ENCODE assay signal across 17 mouse cellular contexts in the genomic region with DNA sequence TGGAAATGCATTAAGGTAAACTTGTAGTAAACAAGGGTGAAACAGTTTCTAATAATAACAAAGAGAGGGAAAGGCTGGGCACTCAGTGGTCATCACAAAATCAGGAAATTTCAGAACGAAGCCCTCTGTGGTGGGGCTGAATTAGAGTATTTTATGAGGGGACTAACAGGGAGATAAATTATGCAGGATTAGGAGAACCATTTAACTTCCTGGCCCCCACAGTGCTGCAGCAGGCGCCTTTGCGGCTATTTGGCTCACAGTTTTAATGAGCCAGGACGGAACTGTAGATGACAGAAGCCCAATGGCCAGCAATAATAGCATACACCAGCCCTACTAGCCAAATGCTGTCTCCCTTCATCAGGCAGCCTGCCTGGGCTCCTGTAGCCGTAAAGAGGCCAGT. TPM values are rescaled to one million over a fixed set of nuclear protein-coding genes. Genes with fewer than 3 reads are reported as not detected.
DNase-seq lines count a peak whose midpoint lies in the region; TF ChIP-seq lines count a peak whose summit lies in the region.
"Had no signal": no experiment of that assay in that cellular context is flagged by ENCODE, and none has a peak within 500 bp of the region (broad histone marks: within the 10 kb centered on the region; RNA-seq: fewer than 3 reads in every experiment).

No protein-coding gene starts in this region.

- TF ChIP-seq CTCF in layer of hippocampus, adult 2 months (conservative IDR thresholded peaks at IDR 0.05), result no peak

- DNase-seq in cerebellum, adult 18-20 months, result peak; percentile 41 to 47
- no peak for DNase-seq in cerebellum, postnatal 4 days (ENCODE audit: low spot score in 2 of 2)
- no peak for DNase-seq in layer of hippocampus, adult 2 months (ENCODE audit: low spot score in 2 of 2)
- DNase-seq in layer of hippocampus, adult 9-10 months (ENCODE audit: low spot score), result no peak
- peak; percentile 70 for DNase-seq in brain, adult 2 months (ENCODE audit: low read depth, low spot score)
- DNase-seq in cerebellum, postnatal 10 days, result peak; percentile 48 to 53
- DNase-seq in frontal cortex, postnatal 14 days (ENCODE audit: low spot score in 2 of 2), result no peak
- DNase-seq: adrenal gland, postnatal 14 days; gastrocnemius, postnatal 36 days; heart, adult 18-20 months; heart, postnatal 10 days; kidney, adult 11 months had no signal

- no peak overlapping the region for H3K4me3 ChIP-seq in layer of hippocampus, adult 2 months
- H3K4me3 ChIP-seq: embryonic facial prominence, embryonic 13.5 days; forebrain, embryonic 13.5 days; heart, embryonic 10.5 days; hindbrain, embryonic 13.5 days had no signal

- peak overlapping the region; percentile 61 for H3K27ac ChIP-seq in layer of hippocampus, adult 2 months
- H3K27ac ChIP-seq: embryonic facial prominence, embryonic 13.5 days; forebrain, embryonic 13.5 days; heart, embryonic 10.5 days; hindbrain, postnatal 0 days had no signal

RNA-seq across cellular contexts. Expression of a gene that starts 38.9 kb away (rescaled TPM):
- 1 to 10 TPM; 5.5 TPM for total RNA-seq in layer of hippocampus, adult 2 months (2021)

RNA-seq across cellular contexts. Expression of a gene that starts 45.7 kb away (rescaled TPM):
- total RNA-seq in layer of hippocampus, adult 2 months (2021), result 10 to 100 TPM; 36.2 to 37.7 TPM

RNA-seq across cellular contexts. Expression of a gene that starts 46.8 kb away (rescaled TPM):
- total RNA-seq in layer of hippocampus, adult 2 months (2021), result 10 to 100 TPM; 95.0 to 99.9 TPM

Comparison
In these comparisons a context has a peak if more than half of its experiments do, and no peak if none do; other contexts are left out.
1. DNase-seq: peak in cerebellum, adult 18-20 months (2 of 2), brain, adult 2 months (single experiment) and cerebellum, postnatal 10 days (2 of 2); none in cerebellum, postnatal 4 days (0 of 2), layer of hippocampus, adult 2 months (0 of 2), layer of hippocampus, adult 9-10 months (single experiment) and frontal cortex, postnatal 14 days (0 of 2).